Mouse (Mus musculus) myocyte (in vitro differentiated cells): ENCODE results near the gene Srgap3.

Source experiments
- CEBPB ChIP-seq: IDR thresholded peaks from 2 replicates; pipeline ENCODE4 v1.6.1; 2011; ENCODE audit warnings: mild to moderate bottlenecking, moderate library complexity; ENCODE audit not compliant: poor library complexity, insufficient read depth, severe bottlenecking
- E2F4 ChIP-seq: IDR thresholded peaks from one replicate; pipeline ENCODE4 v1.6.1; 2011; ENCODE audit warnings: mild to moderate bottlenecking, control low read depth, moderate library complexity; ENCODE audit not compliant: insufficient read depth
- MAX ChIP-seq: IDR thresholded peaks from one replicate; pipeline ENCODE4 v1.6.1; 2011; ENCODE audit warnings: low read depth, mild to moderate bottlenecking, control low read depth
- MYOD1 ChIP-seq, 3 experiments: IDR thresholded peaks; one replicate each; pipeline ENCODE4 v1.6.1; 2011; ENCODE audit warnings: control low read depth in 2 of 3, low read depth in 2 of 3, mild to moderate bottlenecking in 2 of 3, moderate library complexity in 1 of 3; ENCODE audit not compliant: insufficient read length in 2 of 3, control insufficient read depth in 1 of 3
- MYOG ChIP-seq, 3 experiments: IDR thresholded peaks; one replicate each; pipeline ENCODE4 v1.6.1; 2011; ENCODE audit warnings: control low read depth in 2 of 3, low read depth in 2 of 3, mild to moderate bottlenecking in 2 of 3; ENCODE audit not compliant: insufficient read length in 2 of 3, control insufficient read depth in 1 of 3, insufficient read depth in 1 of 3
- POLR2A ChIP-seq: IDR thresholded peaks from one replicate; pipeline ENCODE4 v1.6.1; 2011; ENCODE audit warnings: low read depth, mild to moderate bottlenecking, control low read depth, moderate library complexity; ENCODE audit not compliant: insufficient read length
- POLR2AphosphoS2 ChIP-seq: IDR thresholded peaks from one replicate; pipeline ENCODE4 v1.6.1; 2011; ENCODE audit warnings: low read depth, control low read depth; ENCODE audit not compliant: insufficient read length
- SRF ChIP-seq: IDR thresholded peaks from one replicate; pipeline ENCODE4 v1.6.1; 2011; ENCODE audit warnings: low read depth; ENCODE audit not compliant: control insufficient read depth, insufficient read length
- TCF12 ChIP-seq: IDR thresholded peaks from one replicate; pipeline ENCODE4 v1.6.1; 2011; ENCODE audit warnings: mild to moderate bottlenecking, control low read depth; ENCODE audit not compliant: poor library complexity, insufficient read depth, severe bottlenecking
- TCF3 ChIP-seq: IDR thresholded peaks from one replicate; pipeline ENCODE4 v1.6.1; 2011; ENCODE audit warnings: low read depth, control low read depth; ENCODE audit not compliant: insufficient read length
- USF1 ChIP-seq: IDR thresholded peaks from one replicate; pipeline ENCODE4 v1.6.1; 2011; ENCODE audit warnings: low read depth, mild to moderate bottlenecking, control low read depth, moderate library complexity

- TF ChIP-seq TCF12 (no peak), MYOD1 (IDR thresholded peaks at IDR 0.05; ENCODE audit: control insufficient read depth in 1 of 3, insufficient read length in 2 of 3, low read depth in 2 of 3) (no peak), POLR2A (no peak), MYOG (IDR thresholded peaks at IDR 0.05; ENCODE audit: control insufficient read depth in 1 of 3, insufficient read depth in 1 of 3, insufficient read length in 2 of 3, low read depth in 2 of 3) (no peak), POLR2AphosphoS2 (no peak), CEBPB (no peak), MAX (no peak), SRF (no peak), E2F4 (no peak), USF1 (no peak), TCF3 (no peak)
Observed at GRCm38 (mm10) chr6:112902791-112903190, 44.3 kb downstream of the Srgap3 start.
